Mouse (Mus musculus): ENCODE results near the gene Naa80.
"Not testable (repeated sequence)": the region's sequence is repeated elsewhere in the genome, so short reads cannot be mapped to it uniquely, and the experiment has no call there.

Gene Naa80

GRCm38 (mm10) chr9:107573774-107574173, 4.9 kb upstream of the Naa80 start:
- DNase-seq (ENCODE audit: low read depth, low spot score), result not testable (repeated sequence)

GRCm38 (mm10) chr9:107575579-107576356, 2.9 kb upstream of the Naa80 start:
- DNase-seq (ENCODE audit: low read depth, low spot score), result no peak

GRCm38 (mm10) chr9:107576357-107577107, 2.2 kb upstream of the Naa80 start, which contains the start of gene Hyal1:
TSS of gene Hyal1 (plus strand) at chr9:107576927.
- DNase-seq (ENCODE audit: low read depth, low spot score), result peak; percentile 73

- no peak for DNase-seq (ENCODE audit: low read depth, low spot score)
Observed at GRCm38 (mm10) chr9:107577871-107578270, 816 bp upstream of the Naa80 start.

- no peak for DNase-seq (ENCODE audit: low read depth, low spot score)
Observed at GRCm38 (mm10) chr9:107579023-107579900, 575 bp downstream of the Naa80 start.

- DNase-seq (ENCODE audit: low read depth, low spot score), result peak; percentile 61
Observed at GRCm38 (mm10) chr9:107580501-107581317, 2.0 kb downstream of the Naa80 start, which contains the start of gene Hyal3. TSS of gene Hyal3 (plus strand) at chr9:107580818.

GRCm38 (mm10) chr9:107581584-107581983, 2.9 kb downstream of the Naa80 start:
- DNase-seq (ENCODE audit: low read depth, low spot score), result no peak

GRCm38 (mm10) chr9:107582509-107583062, 3.9 kb downstream of the Naa80 start:
- no peak for DNase-seq (ENCODE audit: low read depth, low spot score)

GRCm38 (mm10) chr9:107583174-107583573, 4.5 kb downstream of the Naa80 start:
- no peak for DNase-seq (ENCODE audit: low read depth, low spot score)

- DNase-seq (ENCODE audit: low read depth, low spot score), result no peak
Observed at GRCm38 (mm10) chr9:107586504-107586903, 7.8 kb downstream of the Naa80 start.

GRCm38 (mm10) chr9:107586974-107587832, 8.5 kb downstream of the Naa80 start, which contains the start of gene Ifrd2:
TSS of gene Ifrd2 (plus strand) at chr9:107587642.
- peak; percentile 93 for DNase-seq (ENCODE audit: low read depth, low spot score)

GRCm38 (mm10) chr9:107587833-107588639, 9.3 kb downstream of the Naa80 start:
- DNase-seq (ENCODE audit: low read depth, low spot score), result no peak

- no peak for DNase-seq (ENCODE audit: low read depth, low spot score)
Observed at GRCm38 (mm10) chr9:107590058-107590772, 11.5 kb downstream of the Naa80 start.

- DNase-seq (ENCODE audit: low read depth, low spot score), result no peak
Observed at GRCm38 (mm10) chr9:107590773-107591060, 12.0 kb downstream of the Naa80 start.

GRCm38 (mm10) chr9:107593101-107593976, 14.7 kb downstream of the Naa80 start:
- DNase-seq (ENCODE audit: low read depth, low spot score), result no peak

GRCm38 (mm10) chr9:107594281-107595062, 15.8 kb downstream of the Naa80 start:
- no peak for DNase-seq (ENCODE audit: low read depth, low spot score)
